Mouse (Mus musculus): ENCODE data around the gene C1qtnf7.

C1qtnf7 gene

DNA sequence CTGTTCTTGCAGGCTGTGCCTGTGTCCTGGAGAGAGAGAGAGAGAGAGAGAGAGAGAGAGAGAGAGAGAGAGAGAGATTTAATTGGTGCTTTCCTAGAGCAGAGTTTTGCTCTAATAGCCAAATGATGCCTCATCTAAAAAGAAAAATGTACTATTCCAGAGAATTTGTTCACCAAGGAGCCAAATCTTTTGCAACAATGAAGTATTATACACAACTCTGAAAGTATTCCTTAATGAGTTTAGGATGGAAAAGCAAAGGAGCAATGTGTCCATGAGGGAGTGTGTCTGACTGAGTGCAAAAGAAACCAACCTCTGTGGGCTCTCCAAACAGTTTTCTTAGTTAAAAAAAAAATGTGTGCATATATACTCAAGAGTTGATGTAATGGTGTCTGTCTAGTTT, 24.5 kb downstream of the C1qtnf7 start:
- no peak for DNase-seq (ENCODE audit: low read depth, low spot score)

DNA sequence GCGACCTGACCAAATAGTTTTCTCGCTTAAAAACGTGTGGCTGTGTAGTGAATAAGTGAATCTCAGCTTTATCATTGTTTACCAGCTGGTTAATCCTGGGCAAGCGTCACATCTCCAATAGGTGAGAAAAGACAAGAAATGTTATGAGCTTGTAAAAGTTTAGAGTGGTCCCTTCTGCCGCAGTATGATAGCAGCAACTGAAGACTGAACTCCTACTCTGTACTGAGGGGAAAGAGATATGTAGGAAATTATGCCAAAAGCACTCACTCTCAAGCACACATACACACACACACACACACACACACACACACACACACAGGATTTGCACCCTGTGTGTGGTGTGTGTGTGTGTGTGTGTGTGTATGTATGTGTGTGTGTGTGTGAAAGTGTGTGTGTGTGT, 26.2 kb downstream of the C1qtnf7 start:
- DNase-seq (ENCODE audit: low read depth, low spot score): no peak

- no peak for DNase-seq (ENCODE audit: low read depth, low spot score)
Measured at GRCm38 (mm10) chr5:43542246-43542845, 27.0 kb downstream of the C1qtnf7 start.

- no peak for DNase-seq (ENCODE audit: low read depth, low spot score)
Measured at GRCm38 (mm10) chr5:43549951-43550350, 34.6 kb downstream of the C1qtnf7 start.

- no peak for DNase-seq (ENCODE audit: low read depth, low spot score)
Measured at GRCm38 (mm10) chr5:43550444-43550843, 35.1 kb downstream of the C1qtnf7 start.

DNA sequence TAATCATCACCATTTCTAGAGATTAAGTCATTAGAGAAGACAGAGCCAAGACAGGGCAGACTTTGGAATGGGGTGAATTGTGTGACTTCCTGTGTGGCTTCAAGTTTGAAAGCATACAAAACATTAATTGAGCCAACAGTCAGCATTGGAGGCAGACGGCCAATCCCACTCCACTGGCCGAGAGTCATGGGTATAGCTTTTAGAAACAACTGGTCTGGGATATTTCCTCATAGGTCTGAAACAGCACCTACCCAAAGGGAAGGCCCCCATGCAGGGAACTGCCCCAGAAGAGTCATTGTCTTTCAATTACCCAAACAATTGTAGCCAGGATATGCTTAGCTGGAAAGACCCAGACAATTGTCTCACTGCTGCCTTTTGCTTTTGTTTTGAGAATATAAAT, 39.5 kb downstream of the C1qtnf7 start:
- peak; percentile 57 for DNase-seq (ENCODE audit: low read depth, low spot score)

- peak; percentile 13 for DNase-seq (ENCODE audit: low read depth, low spot score)
Measured at GRCm38 (mm10) chr5:43555406-43555805, 40.1 kb downstream of the C1qtnf7 start.

DNA sequence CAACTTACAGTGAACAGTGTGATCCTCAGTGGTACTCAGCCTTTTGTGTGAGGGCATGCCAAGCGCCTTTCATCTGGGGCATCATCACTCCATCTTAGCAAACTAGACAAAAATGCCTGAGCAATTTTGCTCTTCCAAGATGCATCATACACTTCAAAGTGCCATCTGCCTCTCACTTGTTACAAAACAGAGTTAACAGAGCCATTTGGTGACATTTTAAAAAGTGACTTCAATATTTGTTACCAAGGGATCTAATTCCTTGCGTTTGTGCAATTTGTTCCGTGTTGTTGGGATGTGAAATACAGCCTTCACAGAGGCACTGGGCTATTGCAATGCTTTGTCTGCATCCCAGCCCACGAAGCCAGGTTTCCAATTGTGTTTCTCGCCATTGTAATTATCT, 42.1 kb downstream of the C1qtnf7 start:
- DNase-seq (ENCODE audit: low read depth, low spot score): no peak

GRCm38 (mm10) chr5:43561639-43562252, 46.4 kb downstream of the C1qtnf7 start:
- no peak for DNase-seq (ENCODE audit: low read depth, low spot score)

DNA sequence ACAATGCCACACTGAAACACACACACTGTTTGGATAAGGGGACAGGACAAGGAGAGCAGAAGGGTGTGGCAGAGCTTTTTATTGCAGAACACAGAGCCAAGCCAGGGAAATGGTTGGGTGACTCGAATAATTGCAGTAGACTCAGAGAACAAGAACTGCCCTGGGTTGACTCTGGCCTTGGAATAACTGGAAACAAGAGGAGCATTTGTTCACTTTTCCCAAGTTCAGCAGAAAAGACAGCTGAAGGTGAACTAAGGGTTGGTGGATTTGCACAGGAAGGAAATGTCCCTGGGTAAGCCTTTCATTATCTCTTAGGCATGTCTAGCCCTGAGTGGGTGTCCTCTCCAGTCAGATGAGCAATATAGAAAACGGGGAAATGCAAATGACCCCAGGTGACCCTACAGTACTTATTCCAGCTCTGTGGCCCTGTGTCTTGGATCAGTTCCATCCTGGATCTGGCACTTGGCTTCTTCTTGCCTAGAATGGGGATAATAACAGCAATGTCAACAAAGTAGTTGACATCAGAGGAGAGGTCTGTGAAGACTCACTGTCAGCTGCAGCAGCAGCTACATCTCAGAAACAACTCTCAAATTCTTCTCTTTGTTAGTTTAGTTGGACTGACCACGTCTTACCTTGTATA, 54.5 kb downstream of the C1qtnf7 start:
- no peak for DNase-seq (ENCODE audit: low read depth, low spot score)

- peak; percentile 33 for DNase-seq (ENCODE audit: low read depth, low spot score)
Measured at GRCm38 (mm10) chr5:43582876-43583275, 67.5 kb downstream of the C1qtnf7 start.

GRCm38 (mm10) chr5:43583326-43584120, 68.2 kb downstream of the C1qtnf7 start:
- DNase-seq (ENCODE audit: low read depth, low spot score): no peak

DNA sequence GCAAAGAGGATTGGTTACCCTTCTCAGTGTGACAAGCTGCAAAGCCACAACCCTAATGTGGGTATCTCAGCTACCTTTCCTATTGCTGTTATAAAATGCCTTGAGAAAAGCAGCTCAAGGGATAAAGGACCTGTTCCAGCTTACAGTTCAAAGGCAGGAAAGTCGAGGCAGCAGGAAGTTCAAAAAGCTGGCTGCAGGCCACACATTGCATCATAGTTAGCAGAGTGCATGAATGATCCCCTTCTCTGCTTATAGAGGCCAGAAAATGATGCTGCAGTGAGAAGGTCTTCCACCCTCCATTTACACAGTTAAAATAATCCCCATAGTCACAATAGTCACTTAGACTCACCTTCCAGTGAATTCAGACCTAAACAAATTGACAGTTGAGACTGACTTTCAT, 69.1 kb downstream of the C1qtnf7 start:
- no peak for DNase-seq (ENCODE audit: low read depth, low spot score)

- no peak for DNase-seq (ENCODE audit: low read depth, low spot score)
Measured at GRCm38 (mm10) chr5:43585406-43586245, 70.3 kb downstream of the C1qtnf7 start.

- no peak for DNase-seq (ENCODE audit: low read depth, low spot score)
Measured at GRCm38 (mm10) chr5:43588791-43589439, 73.6 kb downstream of the C1qtnf7 start.

- DNase-seq (ENCODE audit: low read depth, low spot score): no peak
Measured at GRCm38 (mm10) chr5:43589440-43589830, 74.1 kb downstream of the C1qtnf7 start.

GRCm38 (mm10) chr5:43590311-43590731, 75.0 kb downstream of the C1qtnf7 start:
- no peak for DNase-seq (ENCODE audit: low read depth, low spot score)

GRCm38 (mm10) chr5:43601601-43602000, 86.3 kb downstream of the C1qtnf7 start:
- DNase-seq (ENCODE audit: low read depth, low spot score): no peak

DNA sequence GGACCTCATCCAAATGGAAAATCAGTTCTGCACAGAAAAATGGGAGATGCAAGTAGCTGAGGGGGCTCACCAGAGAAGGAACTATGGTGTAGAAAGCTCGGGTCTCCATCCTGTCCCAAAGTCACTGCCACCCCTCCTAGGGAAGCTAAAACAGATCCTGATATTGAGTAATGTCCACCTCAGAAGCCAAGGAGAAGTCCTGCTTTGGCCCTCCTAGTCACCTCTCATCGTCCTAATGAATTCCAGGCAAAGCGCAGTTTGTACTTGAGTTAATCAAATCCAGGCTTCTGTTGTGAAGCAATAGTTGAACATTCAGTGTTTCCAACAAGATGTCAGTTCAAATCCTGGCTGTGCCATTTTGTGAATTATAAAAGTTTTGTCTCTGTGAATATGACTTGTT, 87.2 kb downstream of the C1qtnf7 start:
- DNase-seq (ENCODE audit: low read depth, low spot score): no peak

GRCm38 (mm10) chr5:43603559-43603958, 88.2 kb downstream of the C1qtnf7 start:
- no peak for DNase-seq (ENCODE audit: low read depth, low spot score)

GRCm38 (mm10) chr5:43608073-43608472, 92.7 kb downstream of the C1qtnf7 start:
- DNase-seq (ENCODE audit: low read depth, low spot score): no peak
